In the genomic region with DNA sequence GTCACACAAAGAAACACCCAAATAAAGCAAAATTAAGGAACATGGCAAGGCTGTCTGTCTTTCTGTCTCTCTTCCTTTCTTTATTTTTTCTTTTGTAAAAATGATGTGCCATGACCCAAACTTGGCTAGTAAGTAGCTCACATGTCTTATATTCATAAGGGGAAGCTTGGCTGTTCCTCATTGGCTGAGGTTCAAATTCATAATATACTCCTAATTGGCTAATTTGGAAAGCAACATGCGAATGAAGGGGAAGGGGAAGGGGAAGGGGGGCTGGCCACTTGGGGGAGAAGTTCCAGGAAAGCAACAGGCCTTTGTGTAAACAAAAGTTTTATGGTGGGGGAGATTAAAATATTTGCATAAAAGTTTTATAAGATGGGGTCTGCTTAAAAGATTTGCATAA, we compare ENCODE assay signal across 24 mouse cellular contexts.
"Had no signal": no experiment of that assay in that cellular context is flagged by ENCODE, and none has a peak within 500 bp of the region (broad histone marks: within the 10 kb centered on the region; RNA-seq: fewer than 3 reads in every experiment).

No protein-coding gene starts in this region.

- H3K4me1 ChIP-seq: liver, embryonic 12.5 days had no signal

- H3K9me3 ChIP-seq: heart, embryonic 13.5 days; heart, embryonic 15.5 days; kidney, embryonic 15.5 days; limb, embryonic 15.5 days; liver, embryonic 12.5 days had no signal

- H3K4me3 ChIP-seq: heart, adult 2 months; heart, embryonic 13.5 days; heart, embryonic 15.5 days; kidney, embryonic 15.5 days; limb, embryonic 12.5 days; limb, embryonic 15.5 days; liver, embryonic 12.5 days had no signal

- H3K9ac ChIP-seq: heart, embryonic 13.5 days; heart, embryonic 15.5 days; hindbrain, embryonic 14.5 days; kidney, embryonic 15.5 days; limb, embryonic 12.5 days; limb, embryonic 15.5 days; liver, embryonic 12.5 days; liver, embryonic 14.5 days had no signal

- H3K27ac ChIP-seq: heart, adult 2 months; heart, embryonic 13.5 days; heart, embryonic 15.5 days; hindbrain, embryonic 14.5 days; kidney, embryonic 15.5 days; kidney, postnatal 0 days; limb, embryonic 12.5 days; limb, embryonic 15.5 days; liver, embryonic 12.5 days; liver, embryonic 14.5 days had no signal

- H3K27me3 ChIP-seq: heart, embryonic 13.5 days; heart, embryonic 15.5 days; limb, embryonic 15.5 days; liver, embryonic 12.5 days had no signal

- DNase-seq: gastrocnemius, postnatal 14 days; gastrocnemius, postnatal 36 days; heart, adult 2 months; heart, postnatal 14 days; heart, postnatal 36 days; kidney, adult 11 months; kidney, adult 2 months; kidney, adult 9 months; kidney, postnatal 14 days; kidney, postnatal 36 days; layer of hippocampus, adult 9-11 months; layer of hippocampus, postnatal 36 days had no signal

- ATAC-seq: hindbrain, embryonic 16.5 days; intestine, embryonic 16.5 days; liver, embryonic 12.5 days had no signal

- H3K4me2 ChIP-seq: heart, embryonic 11.5 days; heart, embryonic 13.5 days; heart, embryonic 15.5 days; hindbrain, embryonic 14.5 days; kidney, embryonic 15.5 days; limb, embryonic 12.5 days; limb, embryonic 15.5 days; liver, embryonic 12.5 days had no signal

- H3K36me3 ChIP-seq: heart, embryonic 13.5 days; heart, embryonic 15.5 days; kidney, embryonic 15.5 days; limb, embryonic 12.5 days; limb, embryonic 15.5 days; liver, embryonic 12.5 days had no signal
